Mouse (Mus musculus) liver, postnatal 0 days (tissue): ENCODE results near the gene Hrc.

Experiments used
- CTCF ChIP-seq: sonication (generic); IDR thresholded peaks from 2 replicates; pipeline ENCODE4 v1.5.1; 2016; ENCODE audit warnings: antibody characterized with exemption, low read depth
- EP300 ChIP-seq: IDR thresholded peaks from 2 replicates; pipeline ENCODE4 v1.6.1; 2016; ENCODE audit warnings: antibody characterized with exemption, low read depth, mild to moderate bottlenecking

GRCm38 (mm10) chr7:45340066-45340442 lies 5.0 kb downstream of the Hrc start:
- no peak for TF ChIP-seq CTCF
- TF ChIP-seq EP300 = no peak
